Mouse (Mus musculus) intestine, embryonic 14.5 days (tissue): ENCODE measurements around the gene Adamts9. TPM values are rescaled to one million over a fixed set of nuclear protein-coding genes. Genes with fewer than 3 reads are reported as not detected.

Experiments used
- ATAC-seq: fragments of 200-750 bp; cut with Nextera tagmentation; replicated peaks from 2 replicates; pipeline ENCODE4 v1.8.0; 2017; ENCODE audit warnings: low read depth, moderate number of reproducible peaks, moderate TSS enrichment, moderate library complexity; ENCODE audit not compliant: low FRiP score, low TSS enrichment
- DNase-seq: peaks from one replicate; pipeline ENCODE4 v3.0.0-alpha.2; 2018; ENCODE audit warnings: low spot score
- H3K27ac ChIP-seq: fragments of 300-500 bp; sonication (generic); 2 replicates; pipeline ENCODE4 v1.5.1; 2014; ENCODE audit warnings: low read depth, mild to moderate bottlenecking, control low read depth
- H3K27me3 ChIP-seq: fragments of 300-500 bp; sonication (generic); replicated peaks from 2 replicates; pipeline ENCODE4 v1.6.1; 2014; ENCODE audit warnings: low read length, control low read depth; ENCODE audit not compliant: control insufficient read depth, insufficient read depth
- H3K36me3 ChIP-seq: fragments of 300-500 bp; sonication (generic); 2 replicates; pipeline ENCODE4 v1.6.1; 2014; ENCODE audit warnings: low read length, control low read depth; ENCODE audit not compliant: control insufficient read depth, insufficient read depth
- H3K4me1 ChIP-seq: fragments of 300-500 bp; sonication (generic); replicated peaks from 2 replicates; pipeline ENCODE4 v1.6.1; 2014; ENCODE audit warnings: low read length, control low read depth, mixed read lengths; ENCODE audit not compliant: control insufficient read depth, insufficient read depth
- H3K4me2 ChIP-seq: fragments of 300-500 bp; sonication (generic); 2 replicates; pipeline ENCODE4 v1.6.1; 2014; ENCODE audit warnings: low read length
- H3K4me3 ChIP-seq: fragments of 300-500 bp; sonication (generic); 2 replicates; pipeline ENCODE4 v1.5.1; 2014; ENCODE audit warnings: low read depth, low read length, control low read depth, mixed read lengths
- H3K9ac ChIP-seq: fragments of 300-500 bp; sonication (generic); 2 replicates; pipeline ENCODE4 v1.6.1; 2014; ENCODE audit warnings: mild to moderate bottlenecking, low read length
- H3K9me3 ChIP-seq: fragments of 300-500 bp; sonication (generic); 2 replicates; pipeline ENCODE4 v1.6.1; 2016; ENCODE audit warnings: low read length, control low read depth; ENCODE audit not compliant: control insufficient read depth
- WGBS: fragments of 180-500 bp; shearing (Covaris S2); extraction: QIAGEN DNeasy Blood & Tissue Kit; methylation state at CpG from one replicate; pipeline ENCODE4 v1.1.7; 2014; 5-methylcytosine and 5-hydroxymethylcytosine counted together
- polyA plus RNA-seq: library from polyadenylated mRNA; unstranded; fragments of >200 nt; fragmentation: Nextera tagmentation; extraction: Ambion mirVana; gene quantifications from 2 replicates; pipeline ENCODE4 v1.2.1, GENCODE M21; 2014

The Adamts9 gene
- polyA plus RNA-seq, 1 experiment from 2014 or later: 13.6 TPM

- Histone ChIP-seq H3K4me3 (no peak overlapping the region), H3K36me3 (no peaks in the 10 kb centered on the region), H3K4me2 (no peak overlapping the region), H3K9ac (no peak overlapping the region), H3K9me3 (no peaks in the 10 kb centered on the region), H3K27me3 (no peaks in the 10 kb centered on the region), H3K4me1 (no peaks in the 10 kb centered on the region), H3K27ac (no peak overlapping the region)
- peak; percentile 20 for DNase-seq
- 88% methylated on average over 1 of the region's 1 CpGs for WGBS
- no peak for ATAC-seq
Measured at GRCm38 (mm10) chr6:92737116-92737515, 206.2 kb downstream of the Adamts9 start.

GRCm38 (mm10) chr6:92733651-92734050 is 209.6 kb downstream of the Adamts9 start:
- no peaks in the 10 kb centered on the region for H3K36me3 ChIP-seq
- H3K9me3 ChIP-seq: no peaks in the 10 kb centered on the region
- DNase-seq (no peak), ATAC-seq (no peak)
- peaks cover under 1% of the 10 kb centered on the region; the same call in 1 of the 2 replicates for H3K4me1 ChIP-seq
- H3K9ac ChIP-seq: no peak overlapping the region
- no peak overlapping the region for H3K27ac ChIP-seq
- no peak overlapping the region for H3K4me2 ChIP-seq
- H3K4me3 ChIP-seq: no peak overlapping the region
- no peaks in the 10 kb centered on the region for H3K27me3 ChIP-seq

GRCm38 (mm10) chr6:92728514-92728913 is 214.8 kb downstream of the Adamts9 start:
- Histone ChIP-seq H3K4me2 (no peak overlapping the region), H3K9ac (no peak overlapping the region)

GRCm38 (mm10) chr6:92728084-92728483 is 215.2 kb downstream of the Adamts9 start:
- Histone ChIP-seq H3K36me3 (no peaks in the 10 kb centered on the region), H3K27me3 (no peaks in the 10 kb centered on the region), H3K4me1 (peaks cover 11% of the 10 kb centered on the region; the same call in 1 of the 2 replicates), H3K9me3 (no peaks in the 10 kb centered on the region), H3K27ac (no peak overlapping the region), H3K4me3 (no peak overlapping the region), H3K9ac (no peak overlapping the region), H3K4me2 (no peak overlapping the region)
- WGBS: 3% methylated on average over 10 of the region's 10 CpGs
- no peak for ATAC-seq
- peak; percentile 98 for DNase-seq

More at GRCm38 (mm10) chr6:92728514-92728913, 214.8 kb downstream of the Adamts9 start:
- WGBS: 45% methylated on average over 7 of the region's 7 CpGs
- ATAC-seq: no peak
- no peak overlapping the region for H3K27ac ChIP-seq
- no peak for DNase-seq
- no peaks in the 10 kb centered on the region for H3K36me3 ChIP-seq
- no peaks in the 10 kb centered on the region for H3K9me3 ChIP-seq
- H3K4me1 ChIP-seq: peaks cover 11% of the 10 kb centered on the region; the same call in 1 of the 2 replicates
- H3K27me3 ChIP-seq: no peaks in the 10 kb centered on the region
- H3K4me3 ChIP-seq: no peak overlapping the region

- H3K27ac ChIP-seq: no peak overlapping the region
- H3K4me2 ChIP-seq: no peak overlapping the region
- H3K36me3 ChIP-seq: no peaks in the 10 kb centered on the region
- no peaks in the 10 kb centered on the region for H3K9me3 ChIP-seq
- WGBS: 11% methylated on average over 7 of the region's 7 CpGs
- ATAC-seq: no peak
- peak; percentile 52 for DNase-seq
- H3K9ac ChIP-seq: no peak overlapping the region
- H3K27me3 ChIP-seq: no peaks in the 10 kb centered on the region
- no peak overlapping the region for H3K4me3 ChIP-seq
- peaks cover 11% of the 10 kb centered on the region; the same call in 1 of the 2 replicates for H3K4me1 ChIP-seq
Measured at GRCm38 (mm10) chr6:92727351-92727986, 215.8 kb downstream of the Adamts9 start.

- WGBS: 68% methylated on average over 5 of the region's 5 CpGs
- Histone ChIP-seq H3K9me3 (no peaks in the 10 kb centered on the region), H3K27ac (no peak overlapping the region), H3K9ac (no peak overlapping the region), H3K4me2 (no peak overlapping the region), H3K27me3 (no peaks in the 10 kb centered on the region), H3K4me3 (no peak overlapping the region), H3K36me3 (no peaks in the 10 kb centered on the region), H3K4me1 (peaks cover 11% of the 10 kb centered on the region; the same call in 1 of the 2 replicates)
- no peak for DNase-seq
- no peak for ATAC-seq
Measured at GRCm38 (mm10) chr6:92726121-92726520, 217.2 kb downstream of the Adamts9 start.

- H3K36me3 ChIP-seq: no peaks in the 10 kb centered on the region
- no peak overlapping the region for H3K4me2 ChIP-seq
- H3K4me3 ChIP-seq: no peak overlapping the region
- ATAC-seq: no peak
- H3K27me3 ChIP-seq: no peaks in the 10 kb centered on the region
- H3K9me3 ChIP-seq: no peaks in the 10 kb centered on the region
- no peak overlapping the region for H3K27ac ChIP-seq
- peaks cover 11% of the 10 kb centered on the region; the same call in 1 of the 2 replicates for H3K4me1 ChIP-seq
- H3K9ac ChIP-seq: no peak overlapping the region
- no peak for DNase-seq
- 49% methylated on average over 2 of the region's 2 CpGs for WGBS
Measured at GRCm38 (mm10) chr6:92724394-92724793, 218.9 kb downstream of the Adamts9 start.
